8 mouse cellular contexts compared by ENCODE assay signal in genomic region chr3:116507772-116508351, GRCm38 (mm10). TPM values are rescaled to one million over a fixed set of nuclear protein-coding genes. Genes with fewer than 3 reads are reported as not detected.
DNase-seq lines count a peak whose midpoint lies in the region; ATAC-seq and TF ChIP-seq lines count a peak whose summit lies in the region.

Gene Rtca, minus strand, starts transcription at chr3:116508208.

- ATAC-seq in frontal cortex, adult (ENCODE audit: low TSS enrichment) = peak; percentile 98
- ATAC-seq in lung, postnatal 0 days = peak; percentile 94

- TF ChIP-seq EP300 in lung, postnatal 0 days (IDR thresholded peaks at IDR 0.05) = no peak

- peak; percentile 93 for TF ChIP-seq CTCF in lung, postnatal 0 days (IDR thresholded peaks at IDR 0.05)

- H3K27ac ChIP-seq in hindbrain, embryonic 10.5 days = peak within 1 kb of the TSS; percentile 94
- H3K27ac ChIP-seq in lung, postnatal 0 days (ENCODE audit: low read length) = peak within 1 kb of the TSS; percentile 39; the same call in 1 of the 2 replicates

- no peaks in the 10 kb centered on the region for H3K9me3 ChIP-seq in hindbrain, embryonic 10.5 days
- no peaks in the 10 kb centered on the region for H3K9me3 ChIP-seq in lung, postnatal 0 days (ENCODE audit: low read length)

- no peaks in the 10 kb centered on the region for H3K27me3 ChIP-seq in hindbrain, embryonic 10.5 days (ENCODE audit: insufficient read depth, poor library complexity, severe bottlenecking)
- H3K27me3 ChIP-seq in lung, postnatal 0 days (replicated peaks; ENCODE audit: insufficient read depth, low read length) = no peaks in the 10 kb centered on the region

- WGBS in hindbrain, embryonic 10.5 days = under 1% methylated on average over 42 of the region's 44 CpGs
- WGBS in lung, postnatal 0 days = 2% methylated on average over 37 of the region's 44 CpGs

- peak; percentile 94 for DNase-seq in MEL-GATA-1-ER (ENCODE audit: extremely low read depth, low read depth)
- peak; percentile 99 for DNase-seq in cerebellum, adult 8-10 months
- peak; percentile 99 for DNase-seq in hindbrain, embryonic 10.5 days (ENCODE audit: low spot score)
- peak; percentile 97 for DNase-seq in layer of hippocampus, adult 9-11 months
- peak; percentile 98 for DNase-seq in lung, postnatal 0 days (ENCODE audit: low spot score)
- DNase-seq in ovary, postnatal 14 days (ENCODE audit: low spot score) = peak; percentile 98
- DNase-seq in thymus, postnatal 14 days = peak; percentile 98

- H3K4me2 ChIP-seq in lung, postnatal 0 days (replicated peaks; ENCODE audit: low read depth, low read length) = peak within 1 kb of the TSS; percentile 86

- peak within 1 kb of the TSS; percentile 81 for H3K9ac ChIP-seq in lung, postnatal 0 days (replicated peaks; ENCODE audit: low read depth)

- H3K36me3 ChIP-seq in hindbrain, embryonic 10.5 days = peaks cover 38% of the 10 kb centered on the region
- peaks cover 20% of the 10 kb centered on the region for H3K36me3 ChIP-seq in lung, postnatal 0 days (ENCODE audit: insufficient read depth, low read length)

- peaks cover 21% of the 10 kb centered on the region for H3K4me1 ChIP-seq in hindbrain, embryonic 10.5 days (replicated peaks)
- 0 out of 2 replicates have a peak, but pooled peaks cover 6% of the 10 kb centered on the region for H3K4me1 ChIP-seq in lung, postnatal 0 days (ENCODE audit: insufficient read depth, low read depth, low read length)

- H3K4me3 ChIP-seq in hindbrain, embryonic 10.5 days = peak within 1 kb of the TSS; percentile 98
- peak within 1 kb of the TSS; percentile 67 for H3K4me3 ChIP-seq in lung, postnatal 0 days (ENCODE audit: low read depth, low read length)

RNA-seq across cellular contexts. Expression of gene Rtca, which starts in this region (rescaled TPM):
- 125 and 131 TPM in 2 replicates for polyA plus RNA-seq in hindbrain, embryonic 10.5 days (2016; fragmentation: Nextera tagmentation; extraction: Ambion mirVana)
- polyA plus RNA-seq in lung, postnatal 0 days (2015; fragmentation: Nextera tagmentation; extraction: Ambion mirVana) = 42.9 and 45.4 TPM in 2 replicates

Comparison
In these comparisons a context has a peak if more than half of its experiments do, and no peak if none do; other contexts are left out.
1. Peak in every context shown above with its lines: DNase-seq, ATAC-seq, H3K4me3 ChIP-seq and H3K27ac ChIP-seq.